In the genomic region with DNA sequence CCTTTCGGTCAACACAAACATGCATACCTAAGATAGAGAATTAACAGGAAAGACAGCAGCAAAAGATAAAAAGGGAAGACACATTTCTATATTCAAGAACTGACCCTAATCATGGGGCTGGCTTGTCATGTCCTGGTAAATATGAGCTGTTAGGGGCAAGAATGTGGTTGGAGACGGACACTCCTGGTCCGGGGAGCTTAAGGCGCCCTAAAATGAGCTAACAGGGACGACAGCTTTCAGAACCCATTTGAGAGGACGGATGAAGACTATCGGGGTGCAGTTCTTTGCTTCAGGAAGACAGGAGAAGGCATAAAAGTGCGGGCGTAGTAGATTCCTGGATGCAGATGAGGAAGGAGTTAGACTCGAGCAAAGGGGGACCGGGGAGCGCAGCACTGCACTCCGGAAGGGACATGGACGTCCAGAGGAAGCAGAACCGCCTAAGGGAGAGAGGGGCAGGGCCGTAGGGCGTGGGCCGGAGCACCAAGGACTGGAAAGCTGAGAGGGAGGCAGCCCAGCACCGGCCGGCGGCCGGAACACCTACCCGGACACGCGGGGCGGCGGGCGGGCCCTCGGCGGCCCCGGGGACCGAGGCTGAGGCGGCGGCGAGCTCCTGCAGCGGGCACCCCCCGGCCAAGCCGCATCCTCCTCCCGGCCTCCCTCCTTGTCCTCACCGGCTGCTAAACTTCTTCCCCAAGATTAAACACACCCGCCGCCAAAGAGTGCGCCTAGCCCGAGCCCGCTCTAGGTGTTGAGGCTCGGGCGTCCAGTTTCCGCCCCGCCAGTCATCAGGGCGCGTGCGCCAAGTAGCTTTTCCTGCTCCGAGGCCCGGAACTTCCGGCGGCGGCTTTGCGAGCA, we compare ENCODE assay signal across 8 mouse cellular contexts. TPM values are rescaled to one million over a fixed set of nuclear protein-coding genes. Genes with fewer than 3 reads are reported as not detected.
DNase-seq lines count a peak whose midpoint lies in the region; ATAC-seq and TF ChIP-seq lines count a peak whose summit lies in the region.

A gene (minus strand): TSS at position 805 of the 855 bp plus-strand sequence.

- DNase-seq in 3T3-L1 (ENCODE audit: low read depth, low spot score): peak; percentile 81
- peak; percentile 91 to 92 for DNase-seq in adrenal gland, postnatal 36 days
- peak; percentile 88 to 91 for DNase-seq in heart, adult 2 months
- DNase-seq in kidney, adult 2 months: peak; percentile 91
- peak; percentile 87 for DNase-seq in limb, embryonic 11.5 days (ENCODE audit: low spot score)

- 3% methylated on average over 57 of the region's 58 CpGs for WGBS in embryonic facial prominence, embryonic 13.5 days
- under 1% methylated on average over 58 of the region's 58 CpGs for WGBS in heart, adult 2 months
- WGBS in kidney, adult 2 months: 2% methylated on average over 51 of the region's 58 CpGs
- 2% methylated on average over 58 of the region's 58 CpGs for WGBS in limb, embryonic 11.5 days
- 2% methylated on average over 58 of the region's 58 CpGs for WGBS in midbrain, embryonic 13.5 days
- WGBS in small intestine, adult 2 months: 1% methylated on average over 58 of the region's 58 CpGs

- peak within 1 kb of the TSS; percentile 97 for H3K9ac ChIP-seq in embryonic facial prominence, embryonic 13.5 days
- peak within 1 kb of the TSS; percentile 89 for H3K9ac ChIP-seq in heart, adult 2 months (ENCODE audit: low read depth, low read length)
- peak within 1 kb of the TSS; percentile 93 for H3K9ac ChIP-seq in limb, embryonic 11.5 days (ENCODE audit: low read length)
- H3K9ac ChIP-seq in midbrain, embryonic 13.5 days (replicated peaks): peak within 1 kb of the TSS; percentile 97

- peak within 1 kb of the TSS; percentile 98 for H3K4me3 ChIP-seq in embryonic facial prominence, embryonic 13.5 days
- peak within 1 kb of the TSS; percentile 78 for H3K4me3 ChIP-seq in heart, adult 2 months
- H3K4me3 ChIP-seq in kidney, adult 2 months (ENCODE audit: insufficient read depth, low read depth, low read length): peak within 1 kb of the TSS; percentile 93
- H3K4me3 ChIP-seq in limb, embryonic 11.5 days (ENCODE audit: low read depth, low read length): peak within 1 kb of the TSS; percentile 91
- H3K4me3 ChIP-seq in midbrain, embryonic 13.5 days (replicated peaks): peak within 1 kb of the TSS; percentile 98
- H3K4me3 ChIP-seq in small intestine, adult 2 months (ENCODE audit: low read depth, low read length): peak within 1 kb of the TSS; percentile 99

- peaks cover 2% of the 10 kb centered on the region; the same call in 1 of the 2 replicates for H3K79me2 ChIP-seq in heart, adult 2 months (replicated peaks; ENCODE audit: control insufficient read depth, insufficient read depth, low read length)

- no peaks in the 10 kb centered on the region for H3K36me3 ChIP-seq in embryonic facial prominence, embryonic 13.5 days
- H3K36me3 ChIP-seq in heart, adult 2 months (ENCODE audit: control insufficient read depth, insufficient read depth, low read length): peaks cover 5% of the 10 kb centered on the region
- no peaks in the 10 kb centered on the region for H3K36me3 ChIP-seq in kidney, adult 2 months (ENCODE audit: control insufficient read depth, insufficient read depth, low read length)
- no peaks in the 10 kb centered on the region for H3K36me3 ChIP-seq in limb, embryonic 11.5 days (ENCODE audit: control insufficient read depth, insufficient read depth, low read length)
- H3K36me3 ChIP-seq in midbrain, embryonic 13.5 days: no peaks in the 10 kb centered on the region
- no peaks in the 10 kb centered on the region; the same call in 1 of the 2 replicates for H3K36me3 ChIP-seq in small intestine, adult 2 months (ENCODE audit: control insufficient read depth, insufficient read depth, low read length)

- no peaks in the 10 kb centered on the region for H3K9me3 ChIP-seq in embryonic facial prominence, embryonic 13.5 days
- no peaks in the 10 kb centered on the region for H3K9me3 ChIP-seq in limb, embryonic 11.5 days (ENCODE audit: control insufficient read depth, low read length)
- H3K9me3 ChIP-seq in midbrain, embryonic 13.5 days: no peaks in the 10 kb centered on the region

- ATAC-seq in embryonic facial prominence, embryonic 13.5 days (ENCODE audit: insufficient number of reproducible peaks, insufficient read depth, low FRiP score, low TSS enrichment, low read depth): peak; percentile 84
- peak; percentile 89 for ATAC-seq in limb, embryonic 11.5 days (ENCODE audit: insufficient number of reproducible peaks, low FRiP score, low TSS enrichment, low read depth)
- peak; percentile 98 for ATAC-seq in midbrain, embryonic 13.5 days

- intact Hi-C loops in heart, adult 2 months (cut with DNase I): no loop called here

- peaks cover 8% of the 10 kb centered on the region for H3K4me1 ChIP-seq in embryonic facial prominence, embryonic 13.5 days
- peaks cover 1% of the 10 kb centered on the region; the same call in 1 of the 2 replicates for H3K4me1 ChIP-seq in heart, adult 2 months (ENCODE audit: control insufficient read depth, insufficient read depth, low read length)
- H3K4me1 ChIP-seq in kidney, adult 2 months (ENCODE audit: control insufficient read depth, insufficient read depth, low read length): no peaks in the 10 kb centered on the region; the same call in 1 of the 2 replicates
- H3K4me1 ChIP-seq in limb, embryonic 11.5 days (ENCODE audit: control insufficient read depth, insufficient read depth, low read length): no peaks in the 10 kb centered on the region; the same call in 1 of the 2 replicates
- peaks cover 13% of the 10 kb centered on the region for H3K4me1 ChIP-seq in midbrain, embryonic 13.5 days (replicated peaks)
- H3K4me1 ChIP-seq in small intestine, adult 2 months (ENCODE audit: control insufficient read depth, insufficient read depth, insufficient read length, low read length): no peaks in the 10 kb centered on the region

- TF ChIP-seq POLR2A in heart, adult 2 months (IDR thresholded peaks at IDR 0.05; ENCODE audit: insufficient read depth, low read depth, low read length): peak; percentile 56
- no peak for TF ChIP-seq POLR2A in kidney, adult 2 months (IDR thresholded peaks at IDR 0.05; ENCODE audit: low read depth, low read length)
- peak; percentile 58; the same call in 1 of the 2 replicates for TF ChIP-seq POLR2A in small intestine, adult 2 months (IDR thresholded peaks at IDR 0.05; ENCODE audit: low read depth, low read length)

- peaks cover 17% of the 10 kb centered on the region for H3K27me3 ChIP-seq in embryonic facial prominence, embryonic 13.5 days
- no peaks in the 10 kb centered on the region for H3K27me3 ChIP-seq in heart, adult 2 months (ENCODE audit: control insufficient read depth, insufficient read depth, low read length)
- H3K27me3 ChIP-seq in kidney, adult 2 months (replicated peaks; ENCODE audit: control insufficient read depth, insufficient read depth, low read length): no peaks in the 10 kb centered on the region
- no peaks in the 10 kb centered on the region for H3K27me3 ChIP-seq in limb, embryonic 11.5 days (ENCODE audit: control insufficient read depth, insufficient read depth, low read length)
- H3K27me3 ChIP-seq in midbrain, embryonic 13.5 days: peaks cover 26% of the 10 kb centered on the region
- no peaks in the 10 kb centered on the region for H3K27me3 ChIP-seq in small intestine, adult 2 months (ENCODE audit: control insufficient read depth, insufficient read depth, low read length)

- TF ChIP-seq CTCF in heart, adult 2 months (IDR thresholded peaks at IDR 0.05): no peak
- no peak for TF ChIP-seq CTCF in kidney, adult 2 months (conservative IDR thresholded peaks at IDR 0.05; ENCODE audit: insufficient read depth, insufficient read length, low read depth, low read length)
- TF ChIP-seq CTCF in small intestine, adult 2 months (IDR thresholded peaks at IDR 0.05; ENCODE audit: extremely low read depth, insufficient read length, insufficient replicate concordance, low read depth, low read length): no peak

- no peak for TF ChIP-seq EP300 in heart, adult 2 months (IDR thresholded peaks at IDR 0.05; ENCODE audit: insufficient read depth, low read depth, low read length)

- H3K4me2 ChIP-seq in embryonic facial prominence, embryonic 13.5 days: peak within 1 kb of the TSS; percentile 88
- H3K4me2 ChIP-seq in limb, embryonic 11.5 days (ENCODE audit: low read depth, severe bottlenecking): peak within 1 kb of the TSS; percentile 55
- peak within 1 kb of the TSS; percentile 85 for H3K4me2 ChIP-seq in midbrain, embryonic 13.5 days (replicated peaks)

- peak within 1 kb of the TSS; percentile 78 for H3K27ac ChIP-seq in embryonic facial prominence, embryonic 13.5 days
- peak within 1 kb of the TSS; percentile 82 for H3K27ac ChIP-seq in heart, adult 2 months
- H3K27ac ChIP-seq in kidney, adult 2 months (ENCODE audit: insufficient read depth, low read depth, low read length): peak within 1 kb of the TSS; percentile 13
- 0 out of 2 replicates have a peak within 1 kb of the TSS, but pooled peaks have one; percentile 47 for H3K27ac ChIP-seq in limb, embryonic 11.5 days (replicated peaks; ENCODE audit: low read depth, low read length)
- H3K27ac ChIP-seq in midbrain, embryonic 13.5 days: peak within 1 kb of the TSS; percentile 72
- H3K27ac ChIP-seq in small intestine, adult 2 months (ENCODE audit: insufficient read depth, low read depth, low read length): peak within 1 kb of the TSS; percentile 62

RNA-seq across cellular contexts. Expression of the gene that starts here (rescaled TPM):
- 10 to 100 TPM; 17.9 to 21.1 TPM for total RNA-seq in adrenal gland, postnatal 36 days (2021)
- 12.9 and 13.2 TPM in 2 replicates for polyA plus RNA-seq in embryonic facial prominence, embryonic 13.5 days (2015; fragmentation: Nextera tagmentation; extraction: Ambion mirVana)
- total RNA-seq in heart, adult 2 months (2021): 10 to 100 TPM; 14.7 TPM
- 1.7 and 4.0 TPM in 2 replicates for polyA plus RNA-seq in heart, adult 2 months (2012; rRNA removed)
- 2.6 and 2.7 TPM in 2 replicates for polyA plus RNA-seq in kidney, adult 2 months (2012; rRNA removed)
- 8.9 and 9.7 TPM in 2 replicates for polyA plus RNA-seq in limb, embryonic 11.5 days (2014; fragmentation: Nextera tagmentation; extraction: Ambion mirVana)
- 8.2 and 8.6 TPM in 2 replicates for polyA plus RNA-seq in midbrain, embryonic 13.5 days (2015; fragmentation: Nextera tagmentation; extraction: Ambion mirVana)
- polyA plus RNA-seq in small intestine, adult 2 months (2012; rRNA removed): 0.56 and 1.5 TPM in 2 replicates

Comparison
In these comparisons a context has a peak if more than half of its experiments do, and no peak if none do; other contexts are left out.
1. Peak in every context shown above with its lines: DNase-seq, ATAC-seq, H3K4me3 ChIP-seq and H3K27ac ChIP-seq.
2. H3K27ac ChIP-seq: peak in every context shown above with its lines; median percentile 82 in heart, adult 2 months; 78 in embryonic facial prominence, embryonic 13.5 days; 72 in midbrain, embryonic 13.5 days; 62 in small intestine, adult 2 months; 47 in limb, embryonic 11.5 days; 13 in kidney, adult 2 months.